Mouse (Mus musculus) inflammation-experienced regulatory T-cells, adult 16 weeks (primary cell): ENCODE results near the gene Fiz1. TPM values are rescaled to one million over a fixed set of nuclear protein-coding genes. Genes with fewer than 3 reads are reported as not detected.

Experiments
- polyA plus RNA-seq: library from polyadenylated mRNA; unstranded; fragments of 100-300 nt; shearing (Covaris generic); gene quantifications from one replicate; pipeline ENCODE4 v1.2.1, GENCODE M21; 2017

Fiz1 gene
- polyA plus RNA-seq, result 45.0 TPM

DNA sequence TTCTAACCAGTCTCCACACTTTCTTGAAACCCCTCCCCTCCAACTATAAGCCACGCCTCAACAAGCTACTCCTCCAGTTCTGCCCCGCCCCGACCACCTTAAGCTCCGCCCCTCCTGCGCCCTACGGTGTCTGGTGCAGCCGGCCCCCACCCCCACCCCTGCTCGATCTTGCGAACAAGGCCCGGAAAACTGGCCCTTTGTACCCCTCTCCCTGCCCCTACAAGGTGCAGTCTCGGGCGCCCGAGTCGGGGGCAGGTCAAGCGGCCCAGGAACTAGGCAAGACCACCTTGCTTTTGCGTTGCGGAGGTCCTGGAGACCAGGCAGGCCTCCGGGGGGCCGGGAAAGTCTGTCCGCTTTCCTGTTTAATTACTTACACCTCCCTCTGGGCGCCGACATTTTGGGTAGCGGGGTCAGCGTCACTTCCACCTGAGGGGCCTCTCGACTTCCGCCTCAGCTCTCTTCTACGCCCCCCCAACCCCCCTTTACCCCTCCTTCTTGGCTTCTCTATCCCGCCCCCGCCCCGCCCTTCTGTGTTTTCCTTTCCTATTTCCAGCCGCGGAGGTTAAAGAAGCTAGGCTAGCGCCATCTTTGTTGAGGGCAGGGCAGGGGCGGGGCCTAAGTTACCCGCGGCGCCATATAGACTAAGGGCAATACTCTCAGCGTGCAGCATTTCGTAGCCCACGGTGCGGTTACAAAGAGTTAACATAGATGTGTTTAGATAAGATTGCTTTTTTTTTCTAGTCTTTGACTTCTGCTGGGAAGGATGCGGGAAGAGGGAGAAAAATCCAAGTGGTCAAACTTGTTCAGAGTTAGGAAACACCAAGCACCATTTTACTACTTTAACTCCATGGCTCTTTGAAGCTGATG lies at the start of gene Fiz1, which contains the start of gene Zfp524:
TSS of gene Fiz1 (minus strand) at position 447 of the 867 bp plus-strand sequence.
TSS of gene Zfp524 (plus strand) at position 165 of the 867 bp plus-strand sequence.

GRCm38 (mm10) chr7:5061774-5062359 lies 47.4 kb upstream of the Fiz1 start, which contains the start of gene U2af2:
U2af2 (plus strand) TSS chr7:5062143.

DNA sequence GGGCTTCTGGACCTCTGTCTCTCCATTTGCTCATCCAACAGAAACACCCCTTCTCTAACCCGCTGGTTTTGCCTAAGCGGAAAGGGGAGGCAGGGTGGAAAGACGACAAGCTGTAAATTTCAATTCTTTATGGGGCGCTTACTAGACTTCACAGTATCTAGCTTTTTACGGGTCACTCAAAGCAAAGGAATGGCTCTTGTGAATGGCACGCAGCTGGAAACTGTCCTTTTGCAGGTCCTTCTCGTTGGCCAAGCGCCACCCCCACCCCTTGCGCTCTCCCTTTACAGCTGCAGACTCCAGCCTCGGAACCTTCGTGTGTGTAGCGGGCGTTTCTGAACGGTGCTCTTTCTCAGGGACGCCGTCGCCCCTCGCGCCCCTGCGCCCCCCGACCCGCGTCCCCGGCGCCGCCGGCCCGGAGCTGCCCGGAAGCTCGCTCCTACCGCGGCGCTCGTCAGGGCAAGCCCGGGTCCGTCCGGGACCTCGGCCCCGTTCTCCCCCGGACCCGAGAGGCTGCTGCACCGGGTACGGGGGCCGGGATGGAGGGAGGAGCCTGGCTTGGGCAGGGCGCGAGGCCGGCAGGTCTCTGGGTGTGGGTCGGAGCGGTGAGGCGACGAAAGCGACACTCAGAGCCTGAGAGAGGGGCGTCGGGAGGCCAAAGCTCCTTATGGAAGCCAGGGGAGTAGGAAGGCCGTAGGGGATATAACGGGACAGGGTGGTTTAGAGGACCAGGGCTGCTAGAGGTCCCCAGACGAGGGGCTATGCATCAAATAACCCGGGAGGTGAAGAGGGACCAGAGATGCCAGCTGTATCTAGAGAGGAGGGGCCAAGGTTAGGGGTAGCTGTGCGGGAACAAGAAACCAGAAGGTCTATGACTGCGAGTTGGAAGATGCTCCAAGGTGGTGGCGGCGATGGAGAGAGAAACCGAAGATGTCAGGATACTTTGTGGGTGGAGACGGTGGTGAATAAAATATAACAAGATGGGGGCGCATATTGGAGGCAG lies 37.0 kb upstream of the Fiz1 start, which contains the start of gene Zfp580:
TSS of gene Zfp580 (plus strand) at position 346 of the 1,000 bp plus-strand sequence.

GRCm38 (mm10) chr7:5038109-5038732 lies 23.7 kb upstream of the Fiz1 start, which contains the start of gene Zfp784:
Zfp784 (minus strand) TSS chr7:5038446.

DNA sequence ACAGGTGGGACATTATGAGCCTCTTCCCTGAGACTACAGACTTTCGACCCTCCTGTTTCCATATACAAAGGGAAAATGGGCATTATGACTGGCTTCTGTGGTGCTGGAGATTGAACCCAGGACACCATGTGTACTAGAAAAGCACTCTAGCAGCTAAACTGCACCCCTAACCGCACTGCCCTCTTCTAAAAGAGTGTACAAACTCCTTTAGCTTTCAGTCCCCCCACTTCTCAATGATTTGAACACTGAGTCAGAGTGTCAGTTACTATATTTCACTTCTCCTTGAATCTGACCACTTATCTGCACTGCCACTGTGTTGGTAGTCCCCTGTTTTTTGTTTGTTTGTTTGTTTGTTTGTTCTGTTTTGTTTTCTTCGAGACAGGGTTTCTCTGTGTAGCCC lies 19.3 kb upstream of the Fiz1 start, which contains the start of gene 4632433K11Rik:
TSS of gene 4632433K11Rik (plus strand) at position 301 of the 400 bp plus-strand sequence.

GRCm38 (mm10) chr7:5020000-5020681 lies 5.6 kb upstream of the Fiz1 start, which contains the start of the genes Zfp865 and Ccdc106:
Zfp865 (plus strand) TSS chr7:5020376.
Ccdc106 (plus strand) TSS chr7:5020553.

GRCm38 (mm10) chr7:5015118-5016001 lies 863 bp upstream of the Fiz1 start, which contains the start of gene Gm44973:
Gm44973 (plus strand) TSS chr7:5015496.

GRCm38 (mm10) chr7:4996003-4996895 lies 18.2 kb downstream of the Fiz1 start, which contains the start of gene Zfp579:
Zfp579 (minus strand) TSS chr7:4996158.

DNA sequence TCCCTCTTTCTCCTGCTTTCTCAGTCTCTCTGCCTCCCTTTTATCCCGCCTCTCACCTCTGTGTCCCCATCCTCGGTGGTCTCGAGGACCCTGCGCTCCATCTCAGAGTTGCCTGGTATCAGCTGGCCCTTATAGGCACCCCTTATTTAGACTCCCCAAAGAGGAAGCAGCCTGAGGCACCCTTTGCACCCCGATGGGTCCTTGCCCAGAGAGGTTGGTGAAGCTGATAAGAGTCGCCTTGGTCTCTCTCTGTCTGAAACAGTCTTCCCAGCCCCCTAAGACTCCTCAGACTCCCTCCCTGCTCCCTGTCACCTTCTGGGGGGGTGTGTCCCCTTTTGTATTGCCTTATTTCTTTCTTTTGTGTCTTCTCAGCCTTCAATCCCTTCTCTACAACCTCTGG lies 43.4 kb downstream of the Fiz1 start, which contains the start of gene Sbk3:
TSS of gene Sbk3 (minus strand) at position 101 of the 400 bp plus-strand sequence.

DNA sequence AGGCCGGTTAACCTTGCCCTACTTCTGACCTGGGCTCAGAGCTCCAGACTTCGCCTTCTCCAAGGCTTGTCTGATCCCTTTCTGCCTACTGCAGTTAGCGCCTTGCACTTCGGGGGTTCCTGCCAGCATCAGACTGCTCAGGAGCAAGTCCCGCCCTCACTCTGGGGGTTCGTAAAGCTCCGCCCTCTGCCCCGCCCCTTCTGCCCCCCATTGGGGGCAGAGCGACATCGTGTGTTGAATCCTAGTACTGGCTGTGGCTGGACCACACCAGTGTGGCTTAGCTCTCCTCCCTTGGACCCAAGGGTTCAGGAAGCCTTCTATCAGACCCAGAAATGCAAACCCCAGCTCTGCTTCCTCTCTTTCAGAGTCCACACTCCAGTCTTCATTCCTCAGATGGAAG lies 50.2 kb downstream of the Fiz1 start, which contains the start of gene Sbk2:
TSS of gene Sbk2 (minus strand) at position 135 of the 400 bp plus-strand sequence.

Other genes with a start within 250 kb of the Fiz1 start
- not detected for gene Fam71e2, start 243.4 kb downstream of the Fiz1 start, polyA plus RNA-seq
- gene Il11, start 231.8 kb downstream of the Fiz1 start, polyA plus RNA-seq, result not detected
- not detected for gene Tmem190, start 231.8 kb downstream of the Fiz1 start, polyA plus RNA-seq
- 0.45 TPM for gene Tmem238, start 225.0 kb downstream of the Fiz1 start, polyA plus RNA-seq
- gene Rpl28, start 221.8 kb downstream of the Fiz1 start, polyA plus RNA-seq, result 275 TPM
- 111 TPM for gene Ube2s, start 202.1 kb downstream of the Fiz1 start, polyA plus RNA-seq
- gene Shisa7, start 170.0 kb downstream of the Fiz1 start, polyA plus RNA-seq, result not detected
- gene Isoc2b, start 144.4 kb downstream of the Fiz1 start, polyA plus RNA-seq, result 46.1 TPM
- gene Isoc2a, start 137.5 kb downstream of the Fiz1 start, polyA plus RNA-seq, result 0.68 TPM
- gene Gm36210, start 108.2 kb downstream of the Fiz1 start, polyA plus RNA-seq, result not detected
- 0.94 TPM for gene Zfp628, start 99.5 kb downstream of the Fiz1 start, polyA plus RNA-seq
- 1.9 TPM for gene Nat14, start 92.7 kb downstream of the Fiz1 start, polyA plus RNA-seq
- gene Ssc5d, start 88.9 kb downstream of the Fiz1 start, polyA plus RNA-seq, result not detected
- 0.17 TPM for gene Sbk2, start 50.3 kb downstream of the Fiz1 start, polyA plus RNA-seq
- gene Sbk3, start 43.5 kb downstream of the Fiz1 start, polyA plus RNA-seq, result not detected
- gene Zfp579, start 18.5 kb downstream of the Fiz1 start, polyA plus RNA-seq, result 17.6 TPM
- gene Zfp524, start 282 bp downstream of the Fiz1 start, polyA plus RNA-seq, result 36.2 TPM
- gene Gm44973, start 799 bp upstream of the Fiz1 start, polyA plus RNA-seq, result 10.5 TPM
- 12.2 TPM for gene Zfp865, start 5.7 kb upstream of the Fiz1 start, polyA plus RNA-seq
- gene Ccdc106, start 5.9 kb upstream of the Fiz1 start, polyA plus RNA-seq, result not detected
- not detected for gene 4632433K11Rik, start 19.4 kb upstream of the Fiz1 start, polyA plus RNA-seq
- gene Zfp784, start 23.7 kb upstream of the Fiz1 start, polyA plus RNA-seq, result 4.6 TPM
- 2.0 TPM for gene Zfp580, start 36.8 kb upstream of the Fiz1 start, polyA plus RNA-seq
- gene U2af2, start 47.4 kb upstream of the Fiz1 start, polyA plus RNA-seq, result 109 TPM
- gene Epn1, start 65.5 kb upstream of the Fiz1 start, polyA plus RNA-seq, result 12.8 TPM
- not detected for gene Rfpl4, start 102.3 kb upstream of the Fiz1 start, polyA plus RNA-seq
- not detected for gene Rasl2-9, start 111.3 kb upstream of the Fiz1 start, polyA plus RNA-seq
- gene Vmn1r55, start 135.0 kb upstream of the Fiz1 start, polyA plus RNA-seq, result 0.12 TPM
- gene Vmn1r56, start 182.1 kb upstream of the Fiz1 start, polyA plus RNA-seq, result not detected
- gene Vmn1r57, start 203.8 kb upstream of the Fiz1 start, polyA plus RNA-seq, result not detected